ENCODE assay signal across 19 mouse cellular contexts in genomic region chr10:13702043-13702442, GRCm38 (mm10).
DNase-seq lines count a peak whose midpoint lies in the region; ATAC-seq and TF ChIP-seq lines count a peak whose summit lies in the region.
"Had no signal": no experiment of that assay in that cellular context is flagged by ENCODE, and none has a peak within 500 bp of the region (broad histone marks: within the 10 kb centered on the region; RNA-seq: fewer than 3 reads in every experiment).

No protein-coding gene starts in this region.

- WGBS in cerebellum, adult 2 months = 12% methylated on average over 8 of the region's 8 CpGs
- WGBS in hindbrain, embryonic 11.5 days = 64% methylated on average over 8 of the region's 8 CpGs

- H3K36me3 ChIP-seq in hindbrain, embryonic 11.5 days (ENCODE audit: control insufficient read depth, insufficient read depth, low read length) = no peaks in the 10 kb centered on the region
- H3K36me3 ChIP-seq: embryonic facial prominence, embryonic 13.5 days; heart, embryonic 15.5 days; hindbrain, embryonic 10.5 days; hindbrain, embryonic 15.5 days had no signal

- H3K4me3 ChIP-seq in cerebellum, adult 2 months (replicated peaks; ENCODE audit: insufficient read depth, low read depth, low read length) = no peak overlapping the region
- H3K4me3 ChIP-seq in hindbrain, embryonic 11.5 days (ENCODE audit: low read depth, low read length) = no peak overlapping the region
- H3K4me3 ChIP-seq: embryonic facial prominence, embryonic 13.5 days; forebrain, embryonic 13.5 days; gastrocnemius, adult 2 months; heart, embryonic 15.5 days; hindbrain, embryonic 10.5 days; hindbrain, embryonic 15.5 days had no signal

- peak; percentile 67 for ATAC-seq in cerebellum, adult (ENCODE audit: insufficient number of reproducible peaks, low FRiP score, low TSS enrichment)
- ATAC-seq in hindbrain, embryonic 11.5 days (ENCODE audit: low FRiP score) = no peak
- ATAC-seq: forebrain, postnatal 0 days; intestine, postnatal 0 days had no signal

- no peaks in the 10 kb centered on the region for H3K9me3 ChIP-seq in hindbrain, embryonic 11.5 days (ENCODE audit: control insufficient read depth, low read length)
- H3K9me3 ChIP-seq: embryonic facial prominence, embryonic 13.5 days; forebrain, embryonic 13.5 days; heart, embryonic 15.5 days; hindbrain, embryonic 10.5 days; hindbrain, embryonic 15.5 days had no signal

- H3K4me1 ChIP-seq in cerebellum, adult 2 months (ENCODE audit: control insufficient read depth, insufficient read depth, low read length) = peaks cover 30% of the 10 kb centered on the region
- H3K4me1 ChIP-seq in hindbrain, embryonic 11.5 days (replicated peaks; ENCODE audit: control insufficient read depth, insufficient read depth, low read length) = no peaks in the 10 kb centered on the region
- H3K4me1 ChIP-seq: hindbrain, embryonic 10.5 days; hindbrain, embryonic 15.5 days had no signal

- no peaks in the 10 kb centered on the region for H3K27me3 ChIP-seq in cerebellum, adult 2 months (ENCODE audit: control insufficient read depth, insufficient read depth, low read length)
- H3K27me3 ChIP-seq in hindbrain, embryonic 11.5 days (ENCODE audit: control insufficient read depth, insufficient read depth, low read length) = no peaks in the 10 kb centered on the region
- H3K27me3 ChIP-seq: embryonic facial prominence, embryonic 13.5 days; forebrain, embryonic 13.5 days; heart, embryonic 15.5 days; hindbrain, embryonic 15.5 days had no signal

- TF ChIP-seq POLR2A in cerebellum, adult 2 months (IDR thresholded peaks at IDR 0.05; ENCODE audit: borderline replicate concordance, insufficient read depth, low read length) = no peak

- no peak overlapping the region for H3K4me2 ChIP-seq in hindbrain, embryonic 11.5 days (replicated peaks; ENCODE audit: low read depth, low read length)
- H3K4me2 ChIP-seq: embryonic facial prominence, embryonic 13.5 days; forebrain, embryonic 13.5 days; hindbrain, embryonic 15.5 days had no signal

- TF ChIP-seq CTCF in cerebellum, adult 2 months (IDR thresholded peaks at IDR 0.05; ENCODE audit: borderline replicate concordance, insufficient read depth, low read depth, low read length) = no peak

- no peak overlapping the region for H3K9ac ChIP-seq in hindbrain, embryonic 11.5 days (ENCODE audit: low read depth, low read length)
- H3K9ac ChIP-seq: embryonic facial prominence, embryonic 13.5 days; forebrain, embryonic 13.5 days; forebrain, postnatal 0 days; heart, embryonic 15.5 days; hindbrain, embryonic 15.5 days had no signal

- H3K27ac ChIP-seq in cerebellum, adult 2 months (ENCODE audit: insufficient read depth, low read length) = no peak overlapping the region; the same call in 1 of the 2 replicates
- no peak overlapping the region for H3K27ac ChIP-seq in hindbrain, embryonic 11.5 days (ENCODE audit: low read depth, low read length)
- H3K27ac ChIP-seq: embryonic facial prominence, embryonic 13.5 days; forebrain, embryonic 13.5 days; gastrocnemius, adult 2 months; heart, embryonic 15.5 days; hindbrain, embryonic 10.5 days; hindbrain, embryonic 15.5 days had no signal

- no peak for DNase-seq in cerebellum, postnatal 4 days (ENCODE audit: low spot score in 2 of 2)
- peak; percentile 92 for DNase-seq in brain, adult 2 months (ENCODE audit: low read depth, low spot score)
- DNase-seq in cerebellum, adult 2 months = peak; percentile 60 to 85
- peak; percentile 37 to 50 for DNase-seq in cerebellum, postnatal 10 days
- no peak for DNase-seq in B cell, adult 2 months
- DNase-seq in hindbrain, embryonic 11.5 days (ENCODE audit: low spot score) = no peak
- DNase-seq in thymus, postnatal 14 days = no peak
- DNase-seq: adrenal gland, postnatal 10 days; forebrain, postnatal 0 days; gastrocnemius, adult 2 months; gastrocnemius, postnatal 25 days; kidney, adult 8-10 months had no signal

Comparison
In these comparisons a context has a peak if more than half of its experiments do, and no peak if none do; other contexts are left out.
1. DNase-seq: peak in brain, adult 2 months (single experiment), cerebellum, adult 2 months (2 of 2) and cerebellum, postnatal 10 days (2 of 2); none in cerebellum, postnatal 4 days (0 of 2), B cell, adult 2 months (0 of 2), hindbrain, embryonic 11.5 days (single experiment) and thymus, postnatal 14 days (single experiment).